10 mouse cellular contexts compared by ENCODE assay signal in the genomic region with DNA sequence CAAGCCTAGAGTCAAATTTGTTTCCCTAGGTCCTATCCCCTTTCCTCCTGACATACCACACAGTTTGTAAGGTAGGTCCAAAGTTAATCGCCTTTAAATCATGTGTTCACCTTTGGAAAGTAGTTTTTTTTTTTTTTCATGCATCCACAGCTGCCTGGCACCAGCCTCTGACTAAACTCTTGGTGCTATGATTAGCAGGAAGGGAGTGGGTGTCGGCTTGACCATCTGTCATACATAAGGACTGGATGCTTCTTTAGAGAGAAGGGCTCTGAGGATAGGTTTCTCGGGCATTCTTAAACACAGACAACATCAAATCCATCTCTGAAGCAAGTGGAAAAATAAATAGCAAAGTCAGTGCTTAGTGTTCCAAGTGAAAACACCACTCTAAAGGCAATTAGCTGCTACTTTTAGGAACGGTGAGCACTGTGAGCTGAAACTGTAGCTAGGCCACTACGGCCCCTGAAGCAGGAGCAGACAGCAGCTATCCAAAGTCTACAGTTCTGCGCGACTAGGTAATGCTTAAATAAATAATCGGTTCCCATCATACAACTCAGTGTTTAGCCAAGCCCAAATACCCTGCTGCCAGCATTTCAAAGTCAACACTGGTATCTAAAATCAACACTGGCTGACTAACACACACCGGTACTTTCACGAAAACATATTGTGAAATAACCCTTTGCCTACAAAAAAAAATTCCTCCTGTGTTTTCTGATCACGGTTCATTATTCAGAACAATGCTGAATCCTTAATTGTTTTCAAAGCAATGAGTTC. TPM values are rescaled to one million over a fixed set of nuclear protein-coding genes. Genes with fewer than 3 reads are reported as not detected.
DNase-seq lines count a peak whose midpoint lies in the region; ATAC-seq and TF ChIP-seq lines count a peak whose summit lies in the region.
"Had no signal": no experiment of that assay in that cellular context is flagged by ENCODE, and none has a peak within 500 bp of the region (broad histone marks: within the 10 kb centered on the region; RNA-seq: fewer than 3 reads in every experiment).

No protein-coding gene starts in this region.

- H3K36me3 ChIP-seq in lung, embryonic 16.5 days (ENCODE audit: control insufficient read depth, insufficient read depth, low read length), result no peaks in the 10 kb centered on the region
- H3K36me3 ChIP-seq in midbrain, embryonic 15.5 days (replicated peaks), result no peaks in the 10 kb centered on the region

- no peaks in the 10 kb centered on the region for H3K27me3 ChIP-seq in Patski
- no peaks in the 10 kb centered on the region for H3K27me3 ChIP-seq in lung, embryonic 16.5 days (ENCODE audit: control insufficient read depth, insufficient read depth, low read depth, low read length)
- H3K27me3 ChIP-seq in midbrain, embryonic 15.5 days (replicated peaks), result no peaks in the 10 kb centered on the region

- POLR2A ChIA-PET in Patski (lab: Charles Lee), result interaction anchor here (0.7 to 1.0 kb wide), 5 partner anchors 9 to 95 kb away, joined by 3 to 4 read pairs (median 3); no protein-coding TSS in a partner anchor

- 20% methylated on average over 11 of the region's 11 CpGs for WGBS in lung, embryonic 16.5 days
- 74% methylated on average over 11 of the region's 11 CpGs for WGBS in midbrain, embryonic 15.5 days

- peak; percentile 87 for ATAC-seq in Patski
- peak; percentile 85 for ATAC-seq in lung, embryonic 16.5 days (ENCODE audit: low read depth)
- ATAC-seq in megakaryocyte progenitor cell, adult 5-6 weeks (replicated peaks; ENCODE audit: poor library complexity), result no peak
- no peak for ATAC-seq in midbrain, embryonic 15.5 days (replicated peaks)
- no peak for ATAC-seq in inflammation-experienced regulatory T-cells, adult 6 months

- no peak overlapping the region for H3K4me2 ChIP-seq in lung, embryonic 16.5 days (ENCODE audit: low read depth, low read length)
- H3K4me2 ChIP-seq in midbrain, embryonic 15.5 days, result no peak overlapping the region

- CTCF ChIA-PET in Patski (lab: Charles Lee), result interaction anchor here (0.8 to 2.6 kb wide), 7 partner anchors 14 to 85 kb away, joined by 3 to 7 read pairs (median 4); no protein-coding TSS in a partner anchor

- peaks cover 5% of the 10 kb centered on the region for H3K4me1 ChIP-seq in lung, embryonic 16.5 days (replicated peaks; ENCODE audit: control insufficient read depth, insufficient read depth, low read length)
- no peaks in the 10 kb centered on the region for H3K4me1 ChIP-seq in midbrain, embryonic 15.5 days

- in situ Hi-C loops in Patski (cut with MboI; ENCODE audit: low pct_unique_long_range_greater_than_20kb), result no loop called here

- H3K27ac ChIP-seq in lung, embryonic 16.5 days (ENCODE audit: low read length), result peak overlapping the region; percentile 66
- H3K27ac ChIP-seq in midbrain, embryonic 15.5 days, result no peak overlapping the region
- H3K27ac ChIP-seq: macrophage had no signal

- DNase-seq in 3134 (ENCODE audit: extremely low read depth, insufficient read length, low spot score) (peak; percentile 13), Patski (ENCODE audit: low read depth, low spot score) (peak; percentile 42)
- DNase-seq in layer of hippocampus, postnatal 14 days (ENCODE audit: low spot score in 2 of 2), result peak; percentile 6
- DNase-seq in cerebellum, adult 9-10 months, result no peak

- TF ChIP-seq CTCF in Patski (IDR thresholded peaks at IDR 0.05), result no peak

- H3K9me3 ChIP-seq in lung, embryonic 16.5 days (ENCODE audit: control insufficient read depth, low read length), result no peaks in the 10 kb centered on the region
- H3K9me3 ChIP-seq in midbrain, embryonic 15.5 days, result no peaks in the 10 kb centered on the region

- H3K9ac ChIP-seq in lung, embryonic 16.5 days (ENCODE audit: low read length), result no peak overlapping the region; the same call in 1 of the 2 replicates
- no peak overlapping the region for H3K9ac ChIP-seq in midbrain, embryonic 15.5 days

- no peak overlapping the region for H3K4me3 ChIP-seq in lung, embryonic 16.5 days (ENCODE audit: low read length)
- no peak overlapping the region for H3K4me3 ChIP-seq in midbrain, embryonic 15.5 days

RNA-seq across cellular contexts. Expression of gene Tm4sf1, which starts 42.2 kb away (rescaled TPM):
- polyA plus RNA-seq in Patski (2021), result 126 TPM
- 10 to 100 TPM; 11.2 to 18.0 TPM for total RNA-seq in layer of hippocampus, postnatal 14 days (2021)
- polyA plus RNA-seq in lung, embryonic 16.5 days (2015; fragmentation: Nextera tagmentation; extraction: Ambion mirVana), result 116 and 145 TPM in 2 replicates
- not detected in 2 replicates for total RNA-seq in megakaryocyte progenitor cell, adult 5-6 weeks (2015)
- not detected in 2 replicates for total RNA-seq in megakaryocyte progenitor cell, adult 5-6 weeks (2017)
- polyA plus RNA-seq in midbrain, embryonic 15.5 days (2015; fragmentation: Nextera tagmentation; extraction: Ambion mirVana), result 25.4 and 29.4 TPM in 2 replicates
- not detected for polyA plus RNA-seq in inflammation-experienced regulatory T-cells, adult 6 months (2017; shearing (Covaris generic))
- total RNA-seq: common myeloid progenitor, adult 5-6 weeks had no signal
- polyA plus RNA-seq: macrophage had no signal

Comparison
In these comparisons a context has a peak if more than half of its experiments do, and no peak if none do; other contexts are left out.
1. ATAC-seq: peak in Patski (single experiment) and lung, embryonic 16.5 days (single experiment); none in megakaryocyte progenitor cell, adult 5-6 weeks (single experiment), midbrain, embryonic 15.5 days (single experiment) and inflammation-experienced regulatory T-cells, adult 6 months (single experiment).
2. RNA of gene Tm4sf1, which starts 42.2 kb away (polyA plus RNA-seq): 126 TPM in Patski (single experiment), 116 to 145 TPM in lung, embryonic 16.5 days and 25.4 to 29.4 TPM in midbrain, embryonic 15.5 days; not detected in inflammation-experienced regulatory T-cells, adult 6 months; every median in the first group is over 10 times any median in the second.